Mouse (Mus musculus): ENCODE data around the gene Prr5. TPM values are rescaled to one million over a fixed set of nuclear protein-coding genes. Genes with fewer than 3 reads are reported as not detected.
"Not testable (repeated sequence)": the region's sequence is repeated elsewhere in the genome, so short reads cannot be mapped to it uniquely, and the experiment has no call there.

Prr5 gene
- total RNA-seq, 2 experiments from 2014 or later = 3.0 to 4.3 TPM

DNA sequence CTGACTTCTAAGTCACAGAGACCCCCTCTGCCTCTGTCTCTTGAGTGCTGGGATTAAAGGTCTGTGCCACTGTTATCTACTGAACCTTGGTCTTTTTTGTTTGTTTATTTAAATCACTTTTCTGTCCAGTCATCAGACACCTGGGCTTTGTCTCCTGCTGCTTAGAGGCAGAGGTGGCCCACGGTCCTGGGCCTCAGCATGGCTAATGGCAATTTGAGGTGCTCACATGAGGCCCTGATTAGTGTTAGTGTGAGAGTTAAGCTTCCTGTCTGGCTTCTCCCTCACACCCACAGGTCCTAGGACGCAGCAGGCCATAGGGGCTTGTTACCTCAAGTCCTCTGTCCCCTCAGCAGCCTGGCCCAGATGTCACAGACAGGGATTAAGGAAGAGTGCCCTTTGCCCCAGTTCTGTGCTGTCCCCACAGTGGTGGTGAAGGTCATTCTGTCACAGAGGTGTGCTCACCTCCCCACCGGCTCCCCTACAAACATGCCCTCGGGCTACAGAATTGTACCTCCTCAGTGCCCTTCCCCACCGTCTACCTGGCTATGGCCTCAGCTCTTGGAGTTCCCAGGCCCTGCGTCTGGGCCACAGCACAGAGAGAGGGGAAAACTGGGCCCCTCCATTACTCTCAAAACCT is 37.7 kb downstream of the Prr5 start:
- DNase-seq = no peak
- no peak for TF ChIP-seq CTCF (IDR thresholded peaks at IDR 0.05)
- H3K4me3 ChIP-seq = no peak overlapping the region
- intact Hi-C loops (cut with DNase I) = no loop called here
- no peak overlapping the region for H3K27ac ChIP-seq

GRCm38 (mm10) chr15:84712566-84713405 is 43.4 kb downstream of the Prr5 start:
- no peak overlapping the region for H3K4me3 ChIP-seq
- intact Hi-C loops (cut with DNase I) = no loop called here
- H3K27ac ChIP-seq = peak overlapping the region; percentile 88
- no peak for TF ChIP-seq CTCF (IDR thresholded peaks at IDR 0.05)
- DNase-seq = no peak

DNA sequence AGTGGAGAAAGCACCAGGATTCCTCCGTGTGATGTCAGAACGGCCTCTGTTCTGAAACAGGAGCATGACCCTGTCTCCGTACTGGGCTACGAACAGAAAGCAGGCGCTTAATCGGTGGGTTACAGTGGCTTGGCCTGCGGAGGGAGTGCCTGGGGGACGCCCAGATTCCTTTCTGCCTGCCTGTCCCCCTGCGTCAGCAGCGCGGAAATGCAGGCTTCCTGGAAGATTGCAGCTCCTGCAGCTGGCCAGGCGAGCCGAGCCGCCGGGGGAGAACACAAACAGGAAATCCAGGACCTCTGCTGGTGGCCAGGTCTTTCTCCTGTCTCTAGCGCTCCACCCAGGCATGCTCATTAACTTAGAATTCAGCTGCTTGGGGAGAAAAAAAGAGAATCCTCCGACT is 45.3 kb downstream of the Prr5 start:
- H3K4me3 ChIP-seq = peak overlapping the region; percentile 62
- peak overlapping the region; percentile 88 for H3K27ac ChIP-seq
- peak; percentile 37; the same call in 1 of the 2 replicates for TF ChIP-seq CTCF (IDR thresholded peaks at IDR 0.05)
- DNase-seq = peak; percentile 88
- intact Hi-C loops (cut with DNase I) = loop anchor here (5.0 kb wide), 1 partner anchor 37 kb away; no protein-coding TSS in a partner anchor

DNA sequence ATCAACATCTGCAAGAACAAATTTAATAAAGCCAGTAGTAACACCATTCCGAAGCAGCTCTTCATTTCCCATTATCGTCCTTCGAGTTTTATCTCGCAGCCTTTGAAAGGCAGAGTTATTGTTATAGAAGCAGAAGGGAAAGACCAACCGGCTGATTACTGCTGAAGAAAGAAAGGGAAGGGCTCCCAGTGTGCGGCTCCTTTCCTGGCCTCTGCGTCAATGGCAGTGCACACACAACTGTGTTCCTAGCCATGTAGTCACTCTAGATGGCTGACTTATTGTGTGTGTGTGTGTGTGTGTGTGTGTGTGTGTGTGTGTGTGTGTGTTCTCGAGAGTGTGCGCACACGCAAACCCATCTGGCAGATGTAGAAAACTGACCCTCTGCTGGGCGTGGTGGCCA is 45.7 kb downstream of the Prr5 start:
- peak overlapping the region; percentile 88 for H3K27ac ChIP-seq
- intact Hi-C loops (cut with DNase I) = loop anchor here (5.0 kb wide), 1 partner anchor 38 kb away; no protein-coding TSS in a partner anchor
- H3K4me3 ChIP-seq = peak overlapping the region; percentile 62
- DNase-seq = no peak
- TF ChIP-seq CTCF (IDR thresholded peaks at IDR 0.05) = no peak

DNA sequence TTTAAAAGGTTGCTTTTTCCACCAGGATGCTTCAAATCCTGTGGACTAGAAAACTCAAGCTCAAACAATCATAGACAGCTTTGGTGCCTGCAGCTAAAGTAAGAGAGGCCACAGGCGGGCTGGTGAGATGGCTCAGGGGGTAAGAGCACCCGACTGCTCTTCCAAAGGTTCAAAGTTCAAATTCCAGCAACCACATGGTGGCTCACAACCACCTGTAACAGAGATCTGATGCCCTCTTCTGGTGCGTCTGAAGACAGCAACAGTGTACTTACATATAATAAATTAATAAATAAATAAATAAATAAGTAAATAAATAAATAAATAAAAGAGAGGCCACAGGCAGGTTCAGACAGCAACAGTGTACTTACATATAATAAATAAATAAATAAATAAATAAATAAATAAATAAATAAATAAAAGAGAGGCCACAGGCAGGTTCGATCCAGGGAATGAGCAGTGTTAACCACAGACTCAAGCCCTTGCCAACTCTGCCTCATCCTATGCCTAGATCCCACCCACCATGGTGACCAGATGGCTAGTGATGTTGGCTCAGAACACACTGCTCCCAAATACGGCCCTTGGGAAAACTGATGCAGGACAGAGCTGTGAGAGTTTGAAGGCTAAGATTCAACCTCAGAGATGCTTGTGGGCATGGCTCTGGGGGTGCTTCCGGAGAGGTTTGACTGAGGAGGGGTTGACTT is 48.3 kb downstream of the Prr5 start:
- not testable (repeated sequence) for H3K27ac ChIP-seq, H3K4me3 ChIP-seq, DNase-seq
- peak; percentile 5; the same call in 1 of the 2 replicates for TF ChIP-seq CTCF (IDR thresholded peaks at IDR 0.05)
- intact Hi-C loops (cut with DNase I) = loop anchor here (5.0 kb wide), 1 partner anchor 40 kb away; no protein-coding TSS in a partner anchor

- DNase-seq = no peak
- H3K27ac ChIP-seq = no peak overlapping the region
- peak; percentile 15; the same call in 1 of the 2 replicates for TF ChIP-seq CTCF (IDR thresholded peaks at IDR 0.05)
- no peak overlapping the region for H3K4me3 ChIP-seq
- intact Hi-C loops (cut with DNase I) = loop anchor here (5.0 kb wide), 1 partner anchor 41 kb away; no protein-coding TSS in a partner anchor
Observed at GRCm38 (mm10) chr15:84718785-84719184, 49.4 kb downstream of the Prr5 start.

DNA sequence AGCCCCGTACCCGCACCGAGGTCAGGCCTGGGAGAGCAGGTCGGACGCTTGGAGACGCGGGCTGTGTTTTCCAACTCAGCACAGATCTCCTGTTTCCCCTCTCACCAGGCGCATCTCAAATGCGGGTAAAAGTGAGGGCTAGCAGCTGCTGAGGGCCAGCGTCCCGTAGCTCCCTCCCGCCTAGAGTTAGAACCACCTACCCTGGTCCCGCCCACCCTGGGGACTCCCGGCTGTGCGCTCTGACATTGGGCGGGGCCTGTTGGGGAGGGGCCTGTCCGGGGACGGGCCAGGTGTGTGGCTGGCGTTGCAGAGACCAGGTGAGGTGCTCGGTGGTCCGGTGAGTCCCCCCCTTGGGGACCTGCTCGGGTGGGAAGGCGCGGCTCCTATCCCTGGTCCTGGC is 50.4 kb downstream of the Prr5 start, which contains the start of gene Arhgap8:
TSS of gene Arhgap8 (plus strand) at position 262 of the 400 bp plus-strand sequence.
- DNase-seq = peak; percentile 50
- no peak for TF ChIP-seq CTCF (IDR thresholded peaks at IDR 0.05)
- peak within 1 kb of the TSS; percentile 35 for H3K27ac ChIP-seq
- intact Hi-C loops (cut with DNase I) = loop anchor here (5.0 kb wide), 1 partner anchor 42 kb away; no protein-coding TSS in a partner anchor
- peak within 1 kb of the TSS; percentile 64 for H3K4me3 ChIP-seq

DNA sequence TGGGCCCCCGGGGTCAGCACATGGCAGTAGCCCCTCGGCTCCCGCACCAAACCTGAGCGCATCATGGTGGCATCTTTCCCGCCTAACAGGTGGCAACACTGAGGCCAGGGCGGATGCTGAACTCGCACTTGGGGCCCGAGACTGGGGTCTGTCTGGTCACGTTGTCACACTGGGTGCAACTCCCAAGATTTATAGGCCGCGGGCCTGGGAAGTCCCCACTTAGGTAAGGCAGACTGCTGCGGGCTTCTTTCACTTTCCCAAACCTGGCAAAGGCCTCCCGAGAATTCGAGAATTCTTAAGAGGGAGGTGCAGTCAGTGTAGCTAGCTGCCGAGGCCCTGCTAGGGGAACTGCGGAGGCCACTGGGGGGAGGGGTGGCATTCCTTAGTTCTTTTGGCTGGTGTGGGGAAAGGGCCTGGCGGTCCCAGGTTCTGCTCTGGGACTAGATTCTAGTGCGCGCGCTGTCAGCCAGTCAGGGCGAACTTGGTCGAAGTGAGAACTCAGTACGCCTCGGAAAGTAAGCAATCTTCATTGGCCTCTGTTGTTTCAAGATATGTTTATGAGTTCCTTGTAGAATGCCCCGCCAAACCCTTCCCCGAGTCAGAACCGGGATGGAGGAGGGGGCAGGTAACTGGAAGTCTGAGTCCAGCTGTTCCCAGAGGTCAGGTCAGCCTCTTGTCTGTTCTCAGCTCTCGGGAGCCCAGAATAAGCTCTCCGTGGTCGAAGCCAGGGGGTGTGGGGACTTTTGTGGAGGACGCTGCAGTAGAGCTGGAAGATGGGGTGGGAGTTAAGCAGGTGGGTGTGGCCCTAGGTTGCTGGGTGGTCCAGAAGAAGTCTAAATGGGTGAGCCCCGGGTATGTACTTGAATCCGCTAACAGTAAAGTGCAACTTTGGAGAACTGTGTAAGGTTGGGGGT is 51.1 kb downstream of the Prr5 start:
- intact Hi-C loops (cut with DNase I) = no loop called here
- DNase-seq = no peak
- H3K4me3 ChIP-seq = peak overlapping the region; percentile 64
- no peak for TF ChIP-seq CTCF (IDR thresholded peaks at IDR 0.05)
- peak overlapping the region; percentile 35 for H3K27ac ChIP-seq

GRCm38 (mm10) chr15:84723656-84724055 is 54.2 kb downstream of the Prr5 start:
- H3K4me3 ChIP-seq; intact Hi-C loops (cut with DNase I); H3K27ac ChIP-seq; DNase-seq: not testable (repeated sequence)

GRCm38 (mm10) chr15:84724199-84724598 is 54.8 kb downstream of the Prr5 start:
- Histone ChIP-seq H3K27ac (no peak overlapping the region), H3K4me3 (no peak overlapping the region)
- no peak for TF ChIP-seq CTCF (IDR thresholded peaks at IDR 0.05)
- intact Hi-C loops (cut with DNase I) = no loop called here
- no peak for DNase-seq

DNA sequence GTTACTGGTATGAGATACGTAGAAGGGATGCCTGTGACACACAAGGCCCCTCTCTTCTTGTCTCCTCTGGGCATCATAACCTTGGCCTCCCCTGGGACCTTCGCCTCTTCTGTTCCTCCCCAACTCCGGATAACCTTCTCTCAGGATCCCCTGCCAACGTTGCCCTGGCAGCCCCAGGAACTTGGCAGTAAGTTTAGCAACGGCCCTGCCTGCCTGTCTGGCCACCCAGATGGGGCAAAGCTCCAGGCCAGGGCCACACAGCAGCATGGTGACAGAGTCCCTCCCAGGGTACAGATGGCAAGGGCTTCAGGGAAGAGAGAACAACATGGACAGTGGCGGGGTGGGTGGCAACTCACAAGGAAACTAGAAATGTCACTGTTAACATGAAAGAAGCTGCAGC is 60.3 kb downstream of the Prr5 start:
- peak; percentile 72 for DNase-seq
- intact Hi-C loops (cut with DNase I) = no loop called here
- TF ChIP-seq CTCF (IDR thresholded peaks at IDR 0.05) = no peak
- Histone ChIP-seq H3K4me3 (no peak overlapping the region), H3K27ac (no peak overlapping the region)
